Mouse (Mus musculus): ENCODE results near the gene 1110032A03Rik.

1110032A03Rik gene

GRCm38 (mm10) chr9:50774991-50775612 is at the start of gene 1110032A03Rik, which contains the start of gene Alg9:
TSS of gene 1110032A03Rik (minus strand) at chr9:50775520.
TSS of gene Alg9 (plus strand) at chr9:50775019.
- no peak for DNase-seq (ENCODE audit: low read depth, low spot score)

GRCm38 (mm10) chr9:50823779-50824453 is 48.6 kb upstream of the 1110032A03Rik start:
- no peak for DNase-seq (ENCODE audit: low read depth, low spot score)

GRCm38 (mm10) chr9:50822216-50822615 is 46.9 kb upstream of the 1110032A03Rik start:
- DNase-seq (ENCODE audit: low read depth, low spot score) = no peak

- DNase-seq (ENCODE audit: low read depth, low spot score) = no peak
Observed at GRCm38 (mm10) chr9:50821651-50822050, 46.3 kb upstream of the 1110032A03Rik start.

- no peak for DNase-seq (ENCODE audit: low read depth, low spot score)
Observed at GRCm38 (mm10) chr9:50819716-50820115, 44.4 kb upstream of the 1110032A03Rik start.

GRCm38 (mm10) chr9:50818050-50818449 is 42.7 kb upstream of the 1110032A03Rik start:
- DNase-seq (ENCODE audit: low read depth, low spot score) = no peak

- DNase-seq (ENCODE audit: low read depth, low spot score) = no peak
Observed at GRCm38 (mm10) chr9:50816512-50816911, 41.2 kb upstream of the 1110032A03Rik start.

- no peak for DNase-seq (ENCODE audit: low read depth, low spot score)
Observed at GRCm38 (mm10) chr9:50815666-50816065, 40.3 kb upstream of the 1110032A03Rik start.

- no peak for DNase-seq (ENCODE audit: low read depth, low spot score)
Observed at GRCm38 (mm10) chr9:50813796-50814195, 38.5 kb upstream of the 1110032A03Rik start.

- DNase-seq (ENCODE audit: low read depth, low spot score) = no peak
Observed at GRCm38 (mm10) chr9:50811746-50812145, 36.4 kb upstream of the 1110032A03Rik start.

- DNase-seq (ENCODE audit: low read depth, low spot score) = no peak
Observed at GRCm38 (mm10) chr9:50811187-50811586, 35.9 kb upstream of the 1110032A03Rik start.

- no peak for DNase-seq (ENCODE audit: low read depth, low spot score)
Observed at GRCm38 (mm10) chr9:50809146-50809545, 33.8 kb upstream of the 1110032A03Rik start.

- DNase-seq (ENCODE audit: low read depth, low spot score) = no peak
Observed at GRCm38 (mm10) chr9:50808471-50808870, 33.2 kb upstream of the 1110032A03Rik start.

GRCm38 (mm10) chr9:50803055-50803671 is 27.8 kb upstream of the 1110032A03Rik start:
- DNase-seq (ENCODE audit: low read depth, low spot score) = no peak

GRCm38 (mm10) chr9:50800985-50801384 is 25.7 kb upstream of the 1110032A03Rik start:
- DNase-seq (ENCODE audit: low read depth, low spot score) = no peak

- DNase-seq (ENCODE audit: low read depth, low spot score) = no peak
Observed at GRCm38 (mm10) chr9:50798368-50798767, 23.0 kb upstream of the 1110032A03Rik start.

GRCm38 (mm10) chr9:50797641-50798040 is 22.3 kb upstream of the 1110032A03Rik start:
- DNase-seq (ENCODE audit: low read depth, low spot score) = no peak

- DNase-seq (ENCODE audit: low read depth, low spot score) = no peak
Observed at GRCm38 (mm10) chr9:50796776-50797175, 21.5 kb upstream of the 1110032A03Rik start.

- no peak for DNase-seq (ENCODE audit: low read depth, low spot score)
Observed at GRCm38 (mm10) chr9:50795266-50795665, 19.9 kb upstream of the 1110032A03Rik start.

- no peak for DNase-seq (ENCODE audit: low read depth, low spot score)
Observed at GRCm38 (mm10) chr9:50782155-50782554, 6.8 kb upstream of the 1110032A03Rik start.

- DNase-seq (ENCODE audit: low read depth, low spot score) = no peak
Observed at GRCm38 (mm10) chr9:50776162-50776760, 941 bp upstream of the 1110032A03Rik start.

GRCm38 (mm10) chr9:50775662-50776126 is 374 bp upstream of the 1110032A03Rik start:
- no peak for DNase-seq (ENCODE audit: low read depth, low spot score)
